Mouse (Mus musculus) midbrain, postnatal 0 days (tissue): ENCODE results near the gene Disc1. TPM values are rescaled to one million over a fixed set of nuclear protein-coding genes. Genes with fewer than 3 reads are reported as not detected.

Experiments
- ATAC-seq: fragments of 200-750 bp; cut with Nextera tagmentation; 2 replicates; pipeline ENCODE4 v1.8.0; 2017; ENCODE audit warnings: moderate number of reproducible peaks, mild to moderate bottlenecking, moderate TSS enrichment, moderate library complexity; ENCODE audit not compliant: low FRiP score
- DNase-seq: peaks from one replicate; pipeline ENCODE4 v3.0.0-alpha.2; 2015; ENCODE audit warnings: low spot score
- H3K27ac ChIP-seq: fragments of 300-500 bp; sonication (generic); 2 replicates; pipeline ENCODE4 v1.5.1; 2014; ENCODE audit warnings: low read depth, mild to moderate bottlenecking, low read length, mixed read lengths
- H3K27me3 ChIP-seq: fragments of 300-500 bp; sonication (generic); 2 replicates; pipeline ENCODE4 v1.6.1; 2014; ENCODE audit warnings: low read length, control low read depth, mixed read lengths; ENCODE audit not compliant: insufficient read depth
- H3K36me3 ChIP-seq: fragments of 300-500 bp; sonication (generic); 2 replicates; pipeline ENCODE4 v1.6.1; 2014; ENCODE audit warnings: low read length, control low read depth, mixed read lengths; ENCODE audit not compliant: insufficient read depth
- H3K4me1 ChIP-seq: fragments of 300-500 bp; sonication (generic); 2 replicates; pipeline ENCODE4 v1.6.1; 2014; ENCODE audit warnings: mild to moderate bottlenecking, control low read depth, antibody characterized with exemption, low read length, mixed read lengths; ENCODE audit not compliant: insufficient read depth
- H3K4me2 ChIP-seq: fragments of 300-500 bp; sonication (generic); 2 replicates; pipeline ENCODE4 v1.6.1; 2014; ENCODE audit warnings: low read depth, mild to moderate bottlenecking, low read length, mixed read lengths; ENCODE audit not compliant: poor library complexity, severe bottlenecking
- H3K4me3 ChIP-seq: fragments of 300-500 bp; sonication (generic); 2 replicates; pipeline ENCODE4 v1.5.1; 2014; ENCODE audit warnings: low read depth, mild to moderate bottlenecking, low read length, moderate library complexity
- H3K9ac ChIP-seq: fragments of 300-500 bp; sonication (generic); replicated peaks from 2 replicates; pipeline ENCODE4 v1.6.1; 2014; ENCODE audit warnings: mild to moderate bottlenecking, low read length, moderate library complexity, mixed read lengths; ENCODE audit not compliant: poor library complexity, severe bottlenecking
- H3K9me3 ChIP-seq: fragments of 300-500 bp; sonication (generic); 2 replicates; pipeline ENCODE4 v1.6.1; 2016; ENCODE audit warnings: low read length, control low read depth
- CTCF ChIP-seq: IDR thresholded peaks from 2 replicates; pipeline ENCODE4 v1.5.1; 2016; ENCODE audit warnings: antibody characterized with exemption, mild to moderate bottlenecking
- WGBS: fragments of 180-500 bp; shearing (Covaris S2); extraction: QIAGEN DNeasy Blood & Tissue Kit; methylation state at CpG from one replicate; pipeline ENCODE4 v1.1.7; 2014; 5-methylcytosine and 5-hydroxymethylcytosine counted together
- polyA plus RNA-seq: library from polyadenylated mRNA; unstranded; fragments of >200 nt; fragmentation: Nextera tagmentation; extraction: Ambion mirVana; gene quantifications from 2 replicates; pipeline ENCODE4 v1.2.1, GENCODE M21; 2015
- total RNA-seq: library from RNA; depleted of rRNA; stranded (reverse); fragments of >200 nt; gene quantifications from 2 replicates; pipeline ENCODE4 v1.2.3, GENCODE M21; 2014

Gene Disc1
- total and polyA plus RNA-seq, 2 experiments from 2014 or later, result 1.4 to 6.1 TPM

- Histone ChIP-seq H3K4me1 (no peaks in the 10 kb centered on the region), H3K9ac (no peak overlapping the region), H3K4me2 (no peak overlapping the region), H3K27me3 (no peaks in the 10 kb centered on the region), H3K27ac (no peak overlapping the region), H3K36me3 (peaks cover 6% of the 10 kb centered on the region), H3K4me3 (no peak overlapping the region), H3K9me3 (no peaks in the 10 kb centered on the region)
- 72% methylated on average over 7 of the region's 7 CpGs for WGBS
- no peak for TF ChIP-seq CTCF
- ATAC-seq, result no peak
- DNase-seq, result no peak
Observed at GRCm38 (mm10) chr8:125043394-125043793, 10.6 kb upstream of the Disc1 start.

- Histone ChIP-seq H3K36me3 (peaks cover 2% of the 10 kb centered on the region), H3K4me1 (no peaks in the 10 kb centered on the region), H3K9ac (no peak overlapping the region), H3K9me3 (no peaks in the 10 kb centered on the region), H3K4me3 (no peak overlapping the region), H3K4me2 (no peak overlapping the region), H3K27ac (no peak overlapping the region), H3K27me3 (no peaks in the 10 kb centered on the region)
- no peak for TF ChIP-seq CTCF
- ATAC-seq (no peak), DNase-seq (no peak)
- 51% methylated on average over 9 of the region's 9 CpGs for WGBS
Observed at GRCm38 (mm10) chr8:125043935-125044334, 10.1 kb upstream of the Disc1 start.

GRCm38 (mm10) chr8:125045760-125046159, 8.2 kb upstream of the Disc1 start:
- WGBS, result 96% methylated on average over 1 of the region's 1 CpGs

GRCm38 (mm10) chr8:125049051-125049750, 4.8 kb upstream of the Disc1 start:
- Histone ChIP-seq H3K4me2 (no peak overlapping the region), H3K9me3 (no peaks in the 10 kb centered on the region), H3K4me3 (no peak overlapping the region), H3K4me1 (no peaks in the 10 kb centered on the region), H3K36me3 (no peaks in the 10 kb centered on the region), H3K9ac (no peak overlapping the region), H3K27ac (no peak overlapping the region), H3K27me3 (peaks cover 13% of the 10 kb centered on the region; the same call in 1 of the 2 replicates)
- ATAC-seq, result no peak
- no peak for TF ChIP-seq CTCF
- no peak for DNase-seq
- 69% methylated on average over 5 of the region's 5 CpGs for WGBS

More at GRCm38 (mm10) chr8:125045760-125046159, 8.2 kb upstream of the Disc1 start:
- ATAC-seq, result no peak
- Histone ChIP-seq H3K27me3 (no peaks in the 10 kb centered on the region), H3K9me3 (no peaks in the 10 kb centered on the region), H3K36me3 (no peaks in the 10 kb centered on the region), H3K4me1 (no peaks in the 10 kb centered on the region), H3K4me2 (no peak overlapping the region), H3K4me3 (no peak overlapping the region), H3K27ac (no peak overlapping the region), H3K9ac (no peak overlapping the region)
- no peak for DNase-seq
- peak; percentile 12; the same call in 1 of the 2 replicates for TF ChIP-seq CTCF

GRCm38 (mm10) chr8:125049826-125050225, 4.2 kb upstream of the Disc1 start:
- no peak for TF ChIP-seq CTCF
- Histone ChIP-seq H3K4me2 (no peak overlapping the region), H3K9me3 (no peaks in the 10 kb centered on the region), H3K36me3 (no peaks in the 10 kb centered on the region), H3K27ac (no peak overlapping the region), H3K4me3 (no peak overlapping the region), H3K9ac (no peak overlapping the region), H3K4me1 (peaks cover 4% of the 10 kb centered on the region; the same call in 1 of the 2 replicates), H3K27me3 (peaks cover 13% of the 10 kb centered on the region; the same call in 1 of the 2 replicates)
- 86% methylated on average over 6 of the region's 6 CpGs for WGBS
- ATAC-seq (no peak), DNase-seq (no peak)

- H3K4me2 ChIP-seq, result no peak overlapping the region
- peaks cover 5% of the 10 kb centered on the region; the same call in 1 of the 2 replicates for H3K4me1 ChIP-seq
- peaks cover 20% of the 10 kb centered on the region for H3K27me3 ChIP-seq
- H3K27ac ChIP-seq, result no peak overlapping the region
- no peak overlapping the region for H3K4me3 ChIP-seq
- H3K36me3 ChIP-seq, result no peaks in the 10 kb centered on the region
- ATAC-seq (no peak), DNase-seq (peak; percentile 82)
- no peaks in the 10 kb centered on the region for H3K9me3 ChIP-seq
- H3K9ac ChIP-seq, result no peak overlapping the region
- 44% methylated on average over 2 of the region's 2 CpGs for WGBS
- peak; percentile 82 for TF ChIP-seq CTCF
Observed at GRCm38 (mm10) chr8:125052026-125052425, 2.0 kb upstream of the Disc1 start.
